Mouse (Mus musculus) CH12.LX (cell line): Measurements from ENCODE around the gene Rpl35. TPM values are rescaled to one million over a fixed set of nuclear protein-coding genes. Genes with fewer than 3 reads are reported as not detected.

ENCODE experiments used
- DNase-seq: peaks from one replicate; pipeline ENCODE4 v3.0.0-alpha.2; 2013; ENCODE audit errors: extremely low read depth
- H3K27ac ChIP-seq: 2 replicates; pipeline ENCODE4 v1.5.1; 2012; ENCODE audit warnings: low read depth, mild to moderate bottlenecking, control low read depth, moderate library complexity; ENCODE audit not compliant: insufficient read depth
- H3K27me3 ChIP-seq: replicated peaks from 2 replicates; pipeline ENCODE3; 2012; ENCODE audit warnings: inconsistent platforms
- H3K36me3 ChIP-seq, 2 experiments: replicated peaks in 1 of 2; 2 replicates each; pipeline versions ENCODE3 to v1.6.1; 2012; ENCODE audit warnings: inconsistent platforms in 1 of 2, low read length in 1 of 2, mild to moderate bottlenecking in 1 of 2, mixed read lengths in 1 of 2, moderate library complexity in 1 of 2; ENCODE audit not compliant: control insufficient read depth in 1 of 2, insufficient read depth in 1 of 2
- H3K4me1 ChIP-seq, 2 experiments: 2 replicates each; pipeline ENCODE4 v1.6.1; 2012; ENCODE audit warnings: inconsistent platforms in 1 of 2, moderate library complexity in 1 of 2; ENCODE audit not compliant: insufficient read depth in 2 of 2, control insufficient read depth in 1 of 2
- H3K4me2 ChIP-seq: 2 replicates; pipeline ENCODE4 v1.6.1; 2012; ENCODE audit warnings: low read depth, mild to moderate bottlenecking, control low read depth; ENCODE audit not compliant: poor library complexity, insufficient read depth, severe bottlenecking
- H3K4me3 ChIP-seq, 3 experiments: fragments of 150-350 bp in 1 of 3; sonication (generic) in 1 of 3; replicated peaks in 1 of 3; 2 replicates each; pipeline versions ENCODE3 to v1.5.1; 2011 to 2012; ENCODE audit warnings: low read depth in 2 of 3, low read length in 2 of 3, mild to moderate bottlenecking in 2 of 3, moderate library complexity in 2 of 3, control low read depth in 1 of 3, improper control_type of control experiment in 1 of 3, inconsistent platforms in 1 of 3, mixed read lengths in 1 of 3; ENCODE audit not compliant: poor library complexity in 1 of 3
- H3K79me2 ChIP-seq: replicated peaks from 2 replicates; pipeline ENCODE4 v1.6.1; 2012; ENCODE audit warnings: mild to moderate bottlenecking, moderate library complexity; ENCODE audit not compliant: control insufficient read depth, poor library complexity, insufficient read depth, severe bottlenecking; ENCODE audit errors: extremely low read depth
- H3K9ac ChIP-seq: 2 replicates; pipeline ENCODE4 v1.6.1; 2012; ENCODE audit warnings: low read depth, mild to moderate bottlenecking, control low read depth, moderate library complexity; ENCODE audit not compliant: insufficient read depth
- H3K9me3 ChIP-seq: replicated peaks from 2 replicates; pipeline ENCODE3; 2012; ENCODE audit warnings: low read length, inconsistent platforms, mixed read lengths
- CTCF ChIP-seq, 2 experiments: IDR thresholded peaks in 1 of 2; conservative IDR thresholded peaks in 1 of 2; 2 replicates each; pipeline ENCODE4 v1.5.1; 2011 to 2012; ENCODE audit warnings: low read depth in 2 of 2, low read length in 2 of 2, improper control_type of control experiment in 1 of 2, inconsistent platforms in 1 of 2, mild to moderate bottlenecking in 1 of 2, moderate library complexity in 1 of 2
- E2F4 ChIP-seq: IDR thresholded peaks from 2 replicates; pipeline ENCODE4 v1.6.1; 2011; ENCODE audit warnings: low read depth, low read length, improper control_type of control experiment; ENCODE audit not compliant: insufficient replicate concordance
- ELF1 ChIP-seq: IDR thresholded peaks from 2 replicates; pipeline ENCODE4 v1.6.1; 2014; ENCODE audit warnings: low read depth, mild to moderate bottlenecking, inconsistent platforms, low read length, improper control_type of control experiment
- EP300 ChIP-seq: IDR thresholded peaks from 2 replicates; pipeline ENCODE4 v1.6.1; 2011; ENCODE audit warnings: low read length, improper control_type of control experiment
- ETS1 ChIP-seq: conservative IDR thresholded peaks from 2 replicates; pipeline ENCODE4 v1.6.1; 2012; ENCODE audit warnings: low read depth, mild to moderate bottlenecking, inconsistent platforms, low read length, improper control_type of control experiment, moderate library complexity
- HCFC1 ChIP-seq: IDR thresholded peaks from 2 replicates; pipeline ENCODE4 v1.6.1; 2012; ENCODE audit warnings: low read depth, mild to moderate bottlenecking, inconsistent platforms, low read length, improper control_type of control experiment
- IRF4 ChIP-seq: IDR thresholded peaks from 2 replicates; pipeline ENCODE4 v1.6.1; 2014; ENCODE audit warnings: low read depth, mild to moderate bottlenecking, inconsistent platforms, low read length, improper control_type of control experiment
- JUN ChIP-seq: IDR thresholded peaks from 2 replicates; pipeline ENCODE4 v1.6.1; 2011; ENCODE audit warnings: low read depth, mild to moderate bottlenecking, low read length, improper control_type of control experiment, moderate library complexity; ENCODE audit not compliant: insufficient read depth
- MAFK ChIP-seq: IDR thresholded peaks from 2 replicates; pipeline ENCODE4 v1.6.1; 2011; ENCODE audit warnings: low read length, improper control_type of control experiment; ENCODE audit not compliant: insufficient replicate concordance
- MAX ChIP-seq: IDR thresholded peaks from 2 replicates; pipeline ENCODE4 v1.6.1; 2011; ENCODE audit warnings: low read length, improper control_type of control experiment
- MAZ ChIP-seq: IDR thresholded peaks from 2 replicates; pipeline ENCODE4 v1.6.1; 2012; ENCODE audit warnings: low read depth, mild to moderate bottlenecking, inconsistent platforms, low read length, improper control_type of control experiment, moderate library complexity
- MXI1 ChIP-seq: IDR thresholded peaks from 2 replicates; pipeline ENCODE4 v1.6.1; 2011; ENCODE audit warnings: mild to moderate bottlenecking, low read depth, low read length, improper control_type of control experiment
- MYC ChIP-seq: IDR thresholded peaks from 2 replicates; pipeline ENCODE4 v1.6.1; 2011; ENCODE audit warnings: low read depth, mild to moderate bottlenecking, improper control_type of control experiment, low read length
- NELFE ChIP-seq: IDR thresholded peaks from 2 replicates; pipeline ENCODE4 v1.6.1; 2011; ENCODE audit warnings: low read depth, low read length, improper control_type of control experiment
- NRF1 ChIP-seq: IDR thresholded peaks from 2 replicates; pipeline ENCODE4 v1.6.1; 2014; ENCODE audit warnings: low read depth, mild to moderate bottlenecking, inconsistent platforms, low read length, improper control_type of control experiment, moderate library complexity
- POLR2A ChIP-seq: IDR thresholded peaks from 2 replicates; pipeline ENCODE4 v1.6.1; 2011; ENCODE audit warnings: low read depth, mild to moderate bottlenecking, improper control_type of control experiment, low read length
- POLR2AphosphoS2 ChIP-seq: IDR thresholded peaks from 2 replicates; pipeline ENCODE4 v1.6.1; 2011; ENCODE audit warnings: low read depth, low read length, improper control_type of control experiment
- RAD21 ChIP-seq: IDR thresholded peaks from 2 replicates; pipeline ENCODE4 v1.6.1; 2011; ENCODE audit warnings: low read depth, mild to moderate bottlenecking, low read length, improper control_type of control experiment, moderate library complexity
- SMC3 ChIP-seq: IDR thresholded peaks from 2 replicates; pipeline ENCODE4 v1.6.1; 2011; ENCODE audit warnings: low read depth, low read length, improper control_type of control experiment
- TCF12 ChIP-seq: IDR thresholded peaks from 2 replicates; pipeline ENCODE4 v1.6.1; 2014; ENCODE audit warnings: low read depth, mild to moderate bottlenecking, inconsistent platforms, low read length, improper control_type of control experiment
- UBTF ChIP-seq: IDR thresholded peaks from 2 replicates; pipeline ENCODE4 v1.6.1; 2012; ENCODE audit warnings: low read depth, mild to moderate bottlenecking, inconsistent platforms, low read length, improper control_type of control experiment, moderate library complexity
- USF1 ChIP-seq: IDR thresholded peaks from 2 replicates; pipeline ENCODE4 v1.6.1; 2014; ENCODE audit warnings: low read depth, mild to moderate bottlenecking, inconsistent platforms, low read length, improper control_type of control experiment
- USF2 ChIP-seq: conservative IDR thresholded peaks from 2 replicates; pipeline ENCODE4 v1.6.1; 2011; ENCODE audit warnings: low read depth, low read length, improper control_type of control experiment
- ZC3H11A ChIP-seq: IDR thresholded peaks from 2 replicates; pipeline ENCODE4 v1.6.1; 2012; ENCODE audit warnings: low read depth, mild to moderate bottlenecking, inconsistent platforms, low read length, improper control_type of control experiment
- ZMIZ1 ChIP-seq: IDR thresholded peaks from 2 replicates; pipeline ENCODE4 v1.6.1; 2012; ENCODE audit warnings: low read depth, mild to moderate bottlenecking, inconsistent platforms, low read length, improper control_type of control experiment
- dilution Hi-C: fragments of 300-500 bp; cut with MboI; formaldehyde crosslinking; loops from 2 replicates; pipeline ENCODE4 v1.14.3; 2020; ENCODE audit warnings: low sequenced_read_pairs; ENCODE audit not compliant: extremely low pct_unique_long_range_greater_than_20kb, extremely low pct_ligation_motif_present
- in situ Hi-C: fragments of 300-500 bp; cut with MboI; formaldehyde crosslinking; loops from 3 replicates; pipeline ENCODE4 v1.14.3; 2019; ENCODE audit warnings: low sequenced_read_pairs, low pct_ligation_motif_present, low pct_unique_long_range_greater_than_20kb, mixed read lengths
- polyA plus RNA-seq: library from polyadenylated mRNA; unstranded; fragments of >175 nt; gene quantifications from 2 replicates; pipeline ENCODE4 v1.2.1, GENCODE M21; 2012; ENCODE audit warnings: low read depth; ENCODE audit not compliant: insufficient read length
- total RNA-seq, 2 experiments: library from RNA; depleted of rRNA; stranded (reverse); fragments of 300-350 nt in 1 of 2; fragments of >200 nt in 1 of 2; gene quantifications; 2 replicates each; pipeline ENCODE4 v1.2.3; 2012 to 2014

The Rpl35 gene
- total and polyA plus RNA-seq, 3 experiments: 649 to 2,171 (median 976) TPM

- no peak for TF ChIP-seq MAFK
- no peak for TF ChIP-seq EP300
- TF ChIP-seq USF1: peak; percentile 46
- TF ChIP-seq POLR2AphosphoS2: no peak
- peak; percentile 99 for TF ChIP-seq RAD21
- TF ChIP-seq TCF12: peak; percentile 58; the same call in 1 of the 2 replicates
- no peak for TF ChIP-seq JUN
- no peak for TF ChIP-seq ETS1
- TF ChIP-seq MAX: peak; percentile 99
- TF ChIP-seq SMC3: peak; percentile 83
- TF ChIP-seq E2F4: no peak
- peak; percentile 74 for TF ChIP-seq NELFE
These were observed 7.7 kb downstream of the Rpl35 start, which contains the start of gene Wdr38 (continued) for GRCm38 (mm10) chr2:38997386-38998374.

GRCm38 (mm10) chr2:38992452-38992851, 13.0 kb downstream of the Rpl35 start:
- TF ChIP-seq USF2 (no peak), ZC3H11A (no peak)
- Histone ChIP-seq H3K79me2 (no peaks in the 10 kb centered on the region), H3K27ac (no peak overlapping the region), H3K4me1 (peaks cover 12 to 24% of the 10 kb centered on the region in 2 experiments), H3K4me3 (no peak overlapping the region), H3K9ac (no peak overlapping the region), H3K9me3 (no peaks in the 10 kb centered on the region), H3K36me3 (peaks cover 0 to 2% of the 10 kb centered on the region in 2 experiments), H3K27me3 (no peaks in the 10 kb centered on the region), H3K4me2 (no peak overlapping the region)
- DNase-seq: no peak
- in situ Hi-C loops (loop anchor here (10.0 kb wide), 1 partner anchor 198 kb away; no protein-coding TSS in a partner anchor), dilution Hi-C loops (no loop called here)

- H3K9me3 ChIP-seq: no peaks in the 10 kb centered on the region
- no peak overlapping the region for H3K9ac ChIP-seq
- H3K27me3 ChIP-seq: no peaks in the 10 kb centered on the region
- no peak for TF ChIP-seq MYC
- no peak for TF ChIP-seq MAZ
- TF ChIP-seq ETS1: no peak
- TF ChIP-seq USF2: no peak
- TF ChIP-seq NRF1: no peak
- no peak for TF ChIP-seq POLR2A
- no peak for TF ChIP-seq ZMIZ1
- TF ChIP-seq HCFC1: no peak
- no peak for TF ChIP-seq RAD21
- TF ChIP-seq ELF1: no peak
- TF ChIP-seq JUN: no peak
- no peak for TF ChIP-seq USF1
- no peak for TF ChIP-seq UBTF
- TF ChIP-seq IRF4: no peak
- TF ChIP-seq MXI1: no peak
- TF ChIP-seq CTCF (conservative IDR thresholded peaks at IDR 0.05 in 1 of 2, IDR thresholded peaks at IDR 0.05 in 1 of 2; ENCODE audit: low read depth in 2 of 2, low read length in 2 of 2): no peak
- TF ChIP-seq, all 38 proteins: peak for 0
- peaks cover 0 to 2% of the 10 kb centered on the region in 2 experiments for H3K36me3 ChIP-seq
- dilution Hi-C loops: no loop called here
- peaks cover 12 to 24% of the 10 kb centered on the region in 2 experiments for H3K4me1 ChIP-seq
- no peak overlapping the region for H3K4me3 ChIP-seq
- DNase-seq: no peak
- in situ Hi-C loops: loop anchor here (10.0 kb wide), 1 partner anchor 197 kb away; no protein-coding TSS in a partner anchor
- no peaks in the 10 kb centered on the region for H3K79me2 ChIP-seq
- H3K4me2 ChIP-seq: no peak overlapping the region
- no peak overlapping the region for H3K27ac ChIP-seq
These were observed 13.4 kb downstream of the Rpl35 start for GRCm38 (mm10) chr2:38992004-38992403.
